Mouse (Mus musculus): ENCODE results near the gene Oas1a. TPM values are rescaled to one million over a fixed set of nuclear protein-coding genes. Genes with fewer than 3 reads are reported as not detected.
"Not testable (repeated sequence)": the region's sequence is repeated elsewhere in the genome, so short reads cannot be mapped to it uniquely, and the experiment has no call there.

Gene Oas1a
- polyA plus RNA-seq, 1 experiment from 2014 or later: 0.57 TPM

DNA sequence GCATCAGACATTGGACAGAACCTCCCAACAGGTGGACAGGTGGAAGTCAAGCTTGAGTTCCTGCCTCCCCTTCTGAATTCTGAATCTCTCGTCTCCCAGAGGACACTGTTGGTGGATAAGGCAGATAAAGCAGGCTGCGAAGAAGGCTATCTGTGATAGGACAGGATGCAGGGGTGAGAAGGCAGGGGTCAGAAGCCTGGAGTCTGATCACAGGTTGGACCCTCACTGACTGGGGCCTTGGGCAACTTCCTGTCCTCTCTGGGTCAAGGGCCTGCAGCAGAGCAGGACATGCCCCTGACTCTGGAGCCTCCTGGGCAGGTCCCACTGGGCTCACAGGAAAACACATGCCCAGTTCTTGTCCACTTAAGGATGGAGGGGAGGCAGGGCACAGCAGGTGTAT, 19.0 kb upstream of the Oas1a start:
- H3K27me3 ChIP-seq (ENCODE audit: control insufficient read depth, insufficient read depth, low read length); H3K36me3 ChIP-seq (ENCODE audit: control insufficient read depth, insufficient read depth, low read length); H3K9ac ChIP-seq (ENCODE audit: low read length); H3K27ac ChIP-seq (replicated peaks; ENCODE audit: low read depth, low read length); ATAC-seq (ENCODE audit: insufficient number of reproducible peaks, low FRiP score, low TSS enrichment, low read depth); H3K4me1 ChIP-seq (ENCODE audit: control insufficient read depth, insufficient read depth, low read length); H3K4me2 ChIP-seq (ENCODE audit: low read depth, severe bottlenecking); H3K9me3 ChIP-seq (ENCODE audit: control insufficient read depth, low read length); DNase-seq (ENCODE audit: low spot score); H3K4me3 ChIP-seq (ENCODE audit: low read depth, low read length): not testable (repeated sequence)
- 63% methylated on average over 2 of the region's 2 CpGs for WGBS

DNA sequence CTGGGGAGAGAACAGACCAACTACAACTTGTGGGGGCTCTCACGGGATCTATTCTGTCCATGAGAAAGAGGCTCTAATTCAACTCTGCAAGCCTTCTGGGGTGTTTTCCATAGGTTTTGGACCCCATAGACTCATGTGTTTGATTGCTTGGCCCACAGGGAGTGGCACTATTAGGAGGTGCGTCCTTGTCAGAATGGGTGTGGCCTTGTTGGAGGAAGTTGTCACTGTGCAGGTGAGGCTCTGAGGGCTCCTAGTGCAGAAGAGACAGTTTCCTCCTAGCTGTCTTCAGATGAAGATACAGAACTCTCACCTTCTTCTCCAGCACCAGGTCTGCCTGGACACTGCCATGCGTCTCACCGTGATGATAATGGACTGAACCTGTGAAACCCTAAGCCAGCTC, 17.2 kb upstream of the Oas1a start:
- 76% methylated on average over 4 of the region's 4 CpGs for WGBS
- H3K27ac ChIP-seq (replicated peaks; ENCODE audit: low read depth, low read length); ATAC-seq (ENCODE audit: insufficient number of reproducible peaks, low FRiP score, low TSS enrichment, low read depth): not testable (repeated sequence)

DNA sequence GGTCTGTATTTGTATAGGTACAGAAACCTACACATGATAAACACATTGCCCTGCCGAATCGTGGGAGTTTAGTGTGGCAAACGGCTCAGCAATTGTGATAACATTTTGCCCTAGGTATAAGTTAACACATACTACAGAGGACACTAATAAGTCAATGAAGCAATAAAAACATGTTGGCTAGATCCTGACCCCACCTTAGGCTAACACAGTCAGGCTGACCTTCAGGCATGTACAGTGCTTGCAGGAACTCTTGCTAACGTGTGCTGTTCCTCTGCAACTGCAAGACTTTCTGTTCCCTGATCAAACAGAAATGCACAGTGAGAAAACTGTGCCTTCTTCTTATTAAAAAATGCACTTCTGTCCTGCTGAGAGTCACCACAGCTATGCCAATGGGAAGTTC, 16.6 kb upstream of the Oas1a start:
- no peak overlapping the region for H3K4me3 ChIP-seq (ENCODE audit: low read depth, low read length)
- no peak for DNase-seq (ENCODE audit: low spot score)

More for the DNA sequence above, 17.2 kb upstream of the Oas1a start:
- H3K9me3 ChIP-seq (ENCODE audit: control insufficient read depth, low read length); H3K36me3 ChIP-seq (ENCODE audit: control insufficient read depth, insufficient read depth, low read length); H3K4me2 ChIP-seq (ENCODE audit: low read depth, severe bottlenecking); H3K9ac ChIP-seq (ENCODE audit: low read length); H3K4me3 ChIP-seq (ENCODE audit: low read depth, low read length); DNase-seq (ENCODE audit: low spot score); H3K4me1 ChIP-seq (ENCODE audit: control insufficient read depth, insufficient read depth, low read length); H3K27me3 ChIP-seq (ENCODE audit: control insufficient read depth, insufficient read depth, low read length): not testable (repeated sequence)

DNA sequence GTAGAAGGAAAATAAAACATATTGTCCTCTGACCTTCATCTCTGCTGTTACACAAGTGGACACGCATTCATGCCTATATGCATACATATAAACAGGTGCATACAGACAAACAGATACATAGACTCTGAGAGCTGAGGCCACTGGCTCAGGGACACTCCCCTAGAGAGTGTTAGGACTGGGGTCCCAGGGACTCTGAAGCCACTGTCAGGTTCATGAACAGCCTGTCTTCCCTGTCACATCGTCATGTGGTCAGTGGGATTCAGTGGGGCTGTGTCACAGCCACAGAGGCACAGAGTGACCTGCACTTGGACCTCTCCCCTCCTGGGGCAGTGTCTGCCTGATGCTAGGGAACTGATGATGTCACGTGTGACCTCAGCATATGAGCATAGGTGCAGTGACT, 13.0 kb upstream of the Oas1a start:
- no peak overlapping the region for H3K4me3 ChIP-seq (ENCODE audit: low read depth, low read length)
- no peak overlapping the region for H3K27ac ChIP-seq (replicated peaks; ENCODE audit: low read depth, low read length)
- H3K9me3 ChIP-seq (ENCODE audit: control insufficient read depth, low read length): no peaks in the 10 kb centered on the region
- no peaks in the 10 kb centered on the region for H3K4me1 ChIP-seq (ENCODE audit: control insufficient read depth, insufficient read depth, low read length)
- no peak overlapping the region for H3K9ac ChIP-seq (ENCODE audit: low read length)
- H3K4me2 ChIP-seq (ENCODE audit: low read depth, severe bottlenecking): no peak overlapping the region
- ATAC-seq (ENCODE audit: insufficient number of reproducible peaks, low FRiP score, low TSS enrichment, low read depth) (no peak), DNase-seq (ENCODE audit: low spot score) (no peak)
- H3K36me3 ChIP-seq (ENCODE audit: control insufficient read depth, insufficient read depth, low read length): no peaks in the 10 kb centered on the region
- 75% methylated on average over 3 of the region's 3 CpGs for WGBS
- no peaks in the 10 kb centered on the region for H3K27me3 ChIP-seq (ENCODE audit: control insufficient read depth, insufficient read depth, low read length)

More for the DNA sequence above, 16.6 kb upstream of the Oas1a start:
- Histone ChIP-seq H3K4me2 (ENCODE audit: low read depth, severe bottlenecking) (no peak overlapping the region), H3K4me1 (ENCODE audit: control insufficient read depth, insufficient read depth, low read length) (no peaks in the 10 kb centered on the region), H3K27ac (replicated peaks; ENCODE audit: low read depth, low read length) (no peak overlapping the region), H3K27me3 (ENCODE audit: control insufficient read depth, insufficient read depth, low read length) (no peaks in the 10 kb centered on the region), H3K36me3 (ENCODE audit: control insufficient read depth, insufficient read depth, low read length) (no peaks in the 10 kb centered on the region), H3K9ac (ENCODE audit: low read length) (no peak overlapping the region), H3K9me3 (ENCODE audit: control insufficient read depth, low read length) (no peaks in the 10 kb centered on the region)
- whole genome bisulfite sequencing: 80% methylated on average over 4 of the region's 4 CpGs
- no peak for ATAC-seq (ENCODE audit: insufficient number of reproducible peaks, low FRiP score, low TSS enrichment, low read depth)

DNA sequence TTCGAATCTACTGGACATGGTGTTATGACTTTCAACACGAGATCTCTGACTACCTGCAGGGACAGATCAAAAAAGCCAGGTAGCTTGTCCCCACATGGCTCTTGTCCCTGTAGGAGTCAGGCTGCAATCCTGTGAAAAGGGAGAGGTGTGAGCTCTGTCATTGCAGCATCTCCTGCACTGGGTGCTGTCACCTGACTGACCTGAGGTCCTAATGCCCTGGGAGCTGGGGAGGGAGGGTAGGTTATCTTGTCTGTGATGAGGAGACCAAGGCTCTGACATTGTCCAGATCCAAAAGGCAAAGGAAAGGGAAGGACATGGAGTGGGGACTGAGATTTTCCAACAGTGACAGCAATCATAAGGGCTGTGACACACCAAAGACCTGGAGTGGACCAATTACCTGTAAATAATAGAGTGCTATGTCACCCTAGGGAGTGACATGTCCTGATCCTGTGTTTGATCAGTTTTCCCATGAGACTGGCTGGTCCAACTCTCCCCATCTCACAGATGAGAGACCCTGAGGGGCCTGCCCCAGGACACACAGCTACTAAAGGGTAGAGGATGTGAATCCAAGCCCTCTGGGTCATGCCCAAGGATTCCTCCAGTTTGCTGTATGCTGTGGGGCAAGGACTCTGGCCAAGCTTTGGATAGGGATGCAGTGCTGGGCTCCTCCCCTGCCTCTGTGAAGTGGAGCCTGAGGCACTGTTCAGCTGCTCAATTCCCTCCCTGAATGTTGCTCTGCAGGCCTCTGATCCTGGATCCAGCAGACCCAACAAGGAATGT, 12.0 kb upstream of the Oas1a start:
- H3K27ac ChIP-seq (replicated peaks; ENCODE audit: low read depth, low read length); H3K4me2 ChIP-seq (ENCODE audit: low read depth, severe bottlenecking); ATAC-seq (ENCODE audit: insufficient number of reproducible peaks, low FRiP score, low TSS enrichment, low read depth); H3K9ac ChIP-seq (ENCODE audit: low read length); H3K4me1 ChIP-seq (ENCODE audit: control insufficient read depth, insufficient read depth, low read length); H3K9me3 ChIP-seq (ENCODE audit: control insufficient read depth, low read length); DNase-seq (ENCODE audit: low spot score); H3K36me3 ChIP-seq (ENCODE audit: control insufficient read depth, insufficient read depth, low read length); H3K27me3 ChIP-seq (ENCODE audit: control insufficient read depth, insufficient read depth, low read length); H3K4me3 ChIP-seq (ENCODE audit: low read depth, low read length): not testable (repeated sequence)
- 66% methylated on average over 2 of the region's 2 CpGs for WGBS

DNA sequence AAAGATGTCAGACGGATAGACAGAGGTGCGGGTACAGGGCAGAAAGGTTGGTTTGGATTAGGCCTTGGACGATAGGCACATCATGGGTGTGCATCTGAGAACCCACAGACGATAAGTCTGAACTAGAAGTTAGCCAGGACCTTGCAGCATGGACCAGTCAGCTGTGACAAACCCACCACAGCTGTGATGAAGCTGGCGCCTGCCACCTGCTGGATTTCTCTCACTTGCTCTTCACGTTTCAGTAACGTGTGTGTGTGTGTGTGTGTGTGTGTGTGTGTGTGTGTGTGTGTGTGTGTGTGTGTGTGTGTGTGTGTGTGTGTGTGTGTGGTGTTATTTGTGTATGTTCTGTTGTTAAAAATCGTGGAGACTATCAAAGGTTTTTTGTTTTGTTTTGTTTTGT, 6.9 kb upstream of the Oas1a start, which contains the start of gene Oas1d:
Gene Oas1d, plus strand, starts transcription at position 333 of the 400 bp plus-strand sequence.
- H3K36me3 ChIP-seq (ENCODE audit: control insufficient read depth, insufficient read depth, low read length); H3K4me1 ChIP-seq (ENCODE audit: control insufficient read depth, insufficient read depth, low read length); H3K27ac ChIP-seq (replicated peaks; ENCODE audit: low read depth, low read length); ATAC-seq (ENCODE audit: insufficient number of reproducible peaks, low FRiP score, low TSS enrichment, low read depth); DNase-seq (ENCODE audit: low spot score); H3K4me3 ChIP-seq (ENCODE audit: low read depth, low read length); H3K9me3 ChIP-seq (ENCODE audit: control insufficient read depth, low read length); H3K4me2 ChIP-seq (ENCODE audit: low read depth, severe bottlenecking); H3K27me3 ChIP-seq (ENCODE audit: control insufficient read depth, insufficient read depth, low read length); H3K9ac ChIP-seq (ENCODE audit: low read length): not testable (repeated sequence)
- 52% methylated on average over 8 of the region's 8 CpGs for WGBS

DNA sequence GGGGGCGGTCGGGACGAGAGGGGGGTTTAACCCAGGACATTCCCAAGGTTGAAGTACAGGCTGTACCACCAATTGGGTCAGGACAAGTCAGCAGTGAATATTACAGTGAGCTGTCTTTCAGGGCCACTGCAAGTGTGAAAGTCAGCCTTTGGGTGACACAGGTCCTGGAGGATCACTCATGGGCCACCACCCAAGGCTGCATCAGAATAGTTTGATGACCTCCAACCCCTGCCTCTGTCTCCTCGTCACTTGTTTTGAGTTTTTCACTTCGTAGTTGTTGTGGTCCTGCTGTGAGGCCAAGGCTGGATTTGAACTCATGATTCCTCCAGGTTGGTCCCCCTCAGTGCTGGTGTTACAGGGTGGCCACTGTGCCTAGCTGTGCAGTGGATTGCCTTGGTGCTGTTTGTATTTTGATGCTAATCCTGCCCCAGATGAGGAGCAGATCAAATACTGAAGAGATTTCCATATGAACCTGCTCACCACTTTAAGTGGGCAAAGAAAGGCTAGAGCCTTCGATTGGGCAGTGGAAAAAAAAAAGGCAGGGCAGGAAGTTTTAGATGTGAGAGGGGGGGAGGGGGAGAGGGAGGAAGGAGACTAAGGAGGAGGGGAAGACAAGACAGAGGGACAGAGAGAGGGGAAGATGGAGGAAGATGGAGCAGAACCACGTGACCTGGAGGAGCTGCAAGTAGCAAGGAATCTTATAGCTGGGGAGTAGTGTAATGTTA, 1.0 kb upstream of the Oas1a start:
- Histone ChIP-seq H3K4me1 (ENCODE audit: control insufficient read depth, insufficient read depth, low read length) (no peaks in the 10 kb centered on the region), H3K9me3 (ENCODE audit: control insufficient read depth, low read length) (no peaks in the 10 kb centered on the region), H3K9ac (ENCODE audit: low read length) (no peak overlapping the region), H3K4me2 (ENCODE audit: low read depth, severe bottlenecking) (no peak overlapping the region), H3K27me3 (ENCODE audit: control insufficient read depth, insufficient read depth, low read length) (no peaks in the 10 kb centered on the region), H3K36me3 (ENCODE audit: control insufficient read depth, insufficient read depth, low read length) (no peaks in the 10 kb centered on the region), H3K4me3 (ENCODE audit: low read depth, low read length) (no peak overlapping the region), H3K27ac (replicated peaks; ENCODE audit: low read depth, low read length) (no peak overlapping the region)
- WGBS: 61% methylated on average over 7 of the region's 7 CpGs
- ATAC-seq (ENCODE audit: insufficient number of reproducible peaks, low FRiP score, low TSS enrichment, low read depth) (no peak), DNase-seq (ENCODE audit: low spot score) (no peak)

DNA sequence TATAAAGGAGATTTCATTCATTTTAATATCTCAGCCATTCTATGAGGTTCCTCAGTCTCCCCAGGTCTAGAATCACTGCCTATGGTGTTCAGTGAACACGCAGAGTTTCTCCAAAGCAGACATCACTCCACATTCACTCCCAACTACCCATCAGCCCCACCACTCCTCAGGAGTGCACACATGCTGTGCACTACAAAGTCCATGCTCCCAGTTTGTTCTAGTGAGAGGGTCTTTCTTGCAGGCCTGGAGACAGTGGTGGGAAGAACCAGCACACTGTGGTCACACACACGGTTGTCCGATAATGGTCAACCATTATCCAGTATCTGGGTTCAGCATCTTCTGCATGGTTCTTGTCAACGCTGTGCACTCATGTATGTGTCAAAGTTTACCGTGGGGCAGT, 5.3 kb downstream of the Oas1a start:
- Histone ChIP-seq H3K9ac (ENCODE audit: low read length) (no peak overlapping the region), H3K27ac (replicated peaks; ENCODE audit: low read depth, low read length) (no peak overlapping the region), H3K27me3 (ENCODE audit: control insufficient read depth, insufficient read depth, low read length) (no peaks in the 10 kb centered on the region), H3K4me2 (ENCODE audit: low read depth, severe bottlenecking) (no peak overlapping the region), H3K36me3 (ENCODE audit: control insufficient read depth, insufficient read depth, low read length) (no peaks in the 10 kb centered on the region), H3K4me3 (ENCODE audit: low read depth, low read length) (no peak overlapping the region), H3K4me1 (ENCODE audit: control insufficient read depth, insufficient read depth, low read length) (no peaks in the 10 kb centered on the region), H3K9me3 (ENCODE audit: control insufficient read depth, low read length) (no peaks in the 10 kb centered on the region)
- ATAC-seq (ENCODE audit: insufficient number of reproducible peaks, low FRiP score, low TSS enrichment, low read depth) (no peak), DNase-seq (ENCODE audit: low spot score) (no peak)
- 92% methylated on average over 5 of the region's 5 CpGs for WGBS

All from limb, embryonic 11.5 days (tissue).